Mouse (Mus musculus) cerebellum, postnatal 4 days (tissue): ENCODE results near the gene Cfd.

Source experiments
- DNase-seq, 2 experiments: peaks; one replicate each; pipeline ENCODE4 v3.0.0; 2022; ENCODE audit warnings: low spot score in 2 of 2, mixed read lengths in 1 of 2

Cfd gene

DNA sequence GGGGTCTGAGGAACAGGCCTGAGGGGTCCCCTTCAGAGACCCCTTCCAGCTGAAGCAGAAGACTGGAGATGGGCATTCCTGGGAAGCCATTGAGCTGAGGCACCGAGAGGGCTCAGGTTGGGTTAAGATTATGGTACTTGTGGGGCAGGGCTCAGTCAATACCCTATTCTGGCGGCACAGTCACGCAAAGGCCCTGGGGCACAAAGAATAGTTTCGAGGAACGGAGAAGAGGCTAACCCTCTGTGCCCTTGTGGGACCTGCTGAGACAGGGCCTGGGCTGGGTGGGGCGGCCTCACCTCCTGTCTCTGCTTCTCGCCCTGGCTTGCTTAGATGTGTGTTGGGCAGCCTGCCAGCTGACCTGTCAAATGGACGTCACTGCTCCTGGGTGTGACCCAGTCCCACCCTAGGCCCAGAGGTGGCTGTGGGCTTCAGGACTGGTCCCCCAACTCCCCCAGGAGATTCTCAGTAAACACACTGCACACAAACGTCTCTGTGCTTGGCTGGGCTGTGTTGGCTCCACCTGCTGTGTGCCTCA is 42.6 kb downstream of the Cfd start:
- DNase-seq: no peak

DNA sequence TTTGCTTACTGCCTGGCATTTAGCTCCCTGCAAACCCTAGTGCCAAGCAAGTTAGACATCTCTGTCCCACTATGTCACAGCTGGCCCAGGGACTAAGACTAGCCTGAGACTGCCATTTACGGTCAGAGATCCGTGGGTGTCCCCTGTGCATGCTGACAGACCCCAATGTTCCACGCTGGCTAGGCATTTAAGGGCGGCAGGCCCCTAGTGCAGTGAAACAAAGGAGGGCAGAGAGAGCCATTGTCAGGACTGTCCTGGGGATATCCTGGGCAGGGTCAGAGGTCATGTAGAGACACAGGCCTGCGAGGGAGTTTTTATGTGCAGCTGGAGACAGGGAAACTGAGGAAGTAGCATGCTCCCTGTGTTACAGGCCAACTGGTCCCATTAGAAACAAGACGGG is 43.2 kb downstream of the Cfd start:
- no peak for DNase-seq

DNA sequence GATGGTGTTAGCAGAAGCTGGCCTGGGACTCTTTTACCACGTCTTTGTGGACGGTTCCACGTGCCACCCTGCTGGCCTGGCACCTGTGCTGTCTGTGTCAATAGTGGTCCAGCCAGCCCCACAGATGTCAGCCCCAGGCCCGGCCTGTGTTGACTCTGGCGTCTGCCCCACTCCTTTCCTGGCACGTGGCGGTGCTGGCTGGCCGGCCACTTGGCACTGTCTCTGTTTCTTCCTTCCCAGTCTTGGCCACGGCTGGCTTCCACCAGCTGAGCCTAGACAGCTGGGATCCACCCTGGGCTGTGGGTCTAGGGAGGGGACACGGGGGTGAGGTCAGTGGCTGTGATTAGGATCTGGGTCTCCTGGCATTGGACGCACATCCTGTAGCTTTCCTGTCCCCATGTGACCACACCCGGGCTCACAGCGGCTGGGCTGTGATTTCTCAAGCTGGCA is 43.6 kb downstream of the Cfd start:
- peak; percentile 67 to 92 for DNase-seq

DNA sequence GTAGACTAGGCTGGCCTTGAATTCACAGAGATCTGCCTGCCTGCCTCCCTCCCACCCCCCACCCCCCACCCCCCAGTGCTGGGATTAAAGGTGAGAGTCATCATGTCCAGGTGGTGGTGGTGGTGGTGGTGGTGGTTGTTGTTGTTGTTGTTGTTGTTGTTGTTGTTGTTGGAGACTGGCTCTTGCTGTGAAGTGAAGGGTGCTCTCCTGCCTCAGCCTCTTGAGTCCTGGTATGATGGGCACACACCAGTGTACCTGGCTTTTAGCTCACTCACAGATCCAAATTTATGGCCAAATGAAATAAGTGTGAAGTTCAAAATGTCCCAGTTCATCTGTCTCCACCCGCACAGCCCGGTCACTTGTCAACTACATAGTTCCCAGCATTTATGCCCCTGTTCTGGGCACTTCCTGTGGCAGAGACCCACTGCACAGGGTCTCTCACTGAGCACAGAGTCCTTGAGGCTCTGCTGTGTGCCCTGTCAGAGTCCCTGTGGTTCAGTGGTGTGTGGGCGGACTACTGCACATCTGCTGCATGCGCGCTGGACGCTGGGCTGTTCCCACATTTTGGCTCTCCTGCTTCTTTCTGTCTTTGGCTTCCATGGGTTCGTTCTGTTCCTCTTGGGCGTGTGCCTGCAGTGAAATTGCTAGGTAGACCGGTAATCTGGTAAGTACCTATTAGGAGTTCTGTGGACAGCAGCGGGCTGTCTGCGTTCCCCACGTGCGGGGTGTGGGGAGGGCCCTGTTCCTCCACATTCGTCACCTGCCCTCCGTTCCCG is 44.3 kb downstream of the Cfd start:
- no peak for DNase-seq

DNA sequence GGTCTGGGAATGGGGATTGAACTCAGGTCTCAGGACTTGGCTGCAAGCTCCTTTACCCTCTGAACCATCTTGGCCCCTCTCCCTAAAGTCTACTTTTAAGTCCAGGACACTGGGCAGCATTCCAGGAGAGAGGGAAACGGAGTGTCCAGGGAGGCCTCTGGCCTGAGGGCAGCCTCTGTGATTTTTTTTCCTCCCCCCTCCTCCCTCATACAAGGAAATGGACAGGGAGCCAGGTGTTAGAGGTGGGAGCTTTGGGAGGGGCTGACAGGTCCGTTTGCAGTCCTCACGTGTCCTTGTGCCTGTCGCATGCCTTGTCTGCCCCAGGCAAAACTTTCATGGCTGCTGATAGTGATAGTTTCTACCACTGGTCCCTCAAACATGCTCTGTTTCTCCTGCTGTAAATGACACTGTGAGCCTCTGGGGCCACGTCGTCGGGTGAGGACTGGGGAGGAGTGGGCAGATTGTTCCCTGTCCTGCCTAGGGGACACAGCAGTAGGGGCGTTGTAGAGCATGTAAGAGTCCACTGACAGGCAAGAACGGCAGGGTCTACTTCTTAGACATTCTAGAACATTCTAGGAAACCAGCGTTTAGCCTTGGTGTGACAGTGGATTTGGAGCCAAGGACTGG is 45.7 kb downstream of the Cfd start:
- DNase-seq: no peak

DNA sequence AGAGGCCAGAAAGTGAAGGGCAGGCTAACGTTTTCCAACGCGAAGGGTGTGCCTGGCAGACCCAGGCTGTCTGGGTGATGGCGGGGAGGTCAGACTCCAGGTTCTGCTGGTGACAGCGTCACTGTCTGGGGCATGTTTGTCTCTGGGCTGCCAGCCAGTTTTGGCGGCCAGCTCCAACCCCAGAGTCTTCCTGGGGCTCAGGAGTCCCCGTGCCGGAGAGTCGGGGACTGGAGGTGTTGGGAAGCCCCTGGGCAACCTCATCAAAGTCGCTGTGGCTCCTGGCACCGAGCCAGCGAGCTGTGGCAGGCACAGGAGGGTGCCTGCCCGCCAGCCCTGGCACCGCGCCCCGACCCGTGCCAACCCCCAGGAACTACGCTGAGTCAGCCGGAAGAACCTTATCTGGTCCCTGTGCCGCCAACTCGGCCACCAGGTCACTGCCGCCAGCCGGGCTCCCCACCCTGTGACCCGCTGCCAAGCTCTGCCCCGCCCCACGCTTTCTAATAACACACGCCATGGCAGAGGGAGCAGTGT is 46.3 kb downstream of the Cfd start:
- DNase-seq: peak in 1 of 2 experiments; percentile 69

DNA sequence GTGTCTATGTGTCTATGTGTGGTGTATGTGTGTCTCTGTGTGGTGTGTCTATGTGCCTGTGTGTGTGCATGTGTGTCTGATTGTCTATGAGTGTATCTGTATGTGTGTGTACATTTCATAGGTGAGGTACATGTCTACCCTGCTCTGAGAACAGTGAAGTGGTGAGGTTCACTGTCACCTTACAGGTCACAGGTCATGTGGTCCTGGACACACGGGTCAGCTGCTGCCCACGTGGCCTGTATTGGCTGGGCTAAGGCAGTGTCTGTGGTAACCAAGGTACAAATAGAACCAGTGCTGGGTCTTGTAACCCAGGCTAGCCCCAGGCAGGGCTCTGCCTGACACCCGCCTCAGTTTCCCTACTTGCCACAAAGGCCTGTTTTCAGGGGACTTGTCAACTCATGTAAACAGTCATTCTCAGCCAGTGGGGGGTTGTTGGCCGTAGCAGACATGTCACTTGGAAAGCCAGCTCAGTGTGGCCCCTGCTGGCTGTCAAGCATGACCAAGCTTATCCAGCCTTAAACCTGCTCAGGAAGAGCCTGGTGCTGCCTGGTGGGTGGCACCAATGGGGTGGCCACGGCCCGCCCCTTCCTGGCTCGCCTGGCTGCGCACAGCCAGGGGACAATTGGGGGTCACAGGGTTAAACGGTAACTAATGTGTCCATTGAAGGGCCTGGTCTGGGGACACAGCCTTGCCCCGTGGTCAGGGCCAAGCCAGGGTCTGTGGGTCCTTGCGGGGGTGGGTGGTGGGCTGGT is 47.3 kb downstream of the Cfd start:
- DNase-seq: no peak

DNA sequence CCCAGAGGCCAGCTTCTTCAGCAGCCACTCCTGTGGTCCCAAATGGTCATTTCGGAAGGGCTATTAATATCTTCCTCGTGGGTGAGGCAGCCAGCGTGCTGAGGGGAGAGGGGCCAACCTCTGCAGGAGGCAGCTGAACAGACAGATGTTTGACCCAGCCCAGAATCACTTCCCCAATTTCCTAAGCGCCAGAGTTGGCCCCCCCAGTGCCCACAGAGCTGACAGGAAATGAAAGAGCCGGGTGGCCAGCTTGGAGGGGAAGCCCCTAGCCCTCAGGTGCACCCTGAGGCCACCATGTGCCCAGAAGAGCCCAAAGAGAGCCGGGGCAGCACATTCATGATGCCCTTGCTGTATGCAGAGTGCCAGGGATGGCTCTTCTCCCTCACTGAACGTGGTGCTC is 50.1 kb downstream of the Cfd start:
- DNase-seq: no peak
